Mouse (Mus musculus) B cell, adult 2 months (primary cell): Measurements from ENCODE around the gene Ssc5d.

Source experiments
- DNase-seq, 2 experiments: peaks; one replicate each; pipeline ENCODE4 v3.0.0; 2022

Gene Ssc5d

DNA sequence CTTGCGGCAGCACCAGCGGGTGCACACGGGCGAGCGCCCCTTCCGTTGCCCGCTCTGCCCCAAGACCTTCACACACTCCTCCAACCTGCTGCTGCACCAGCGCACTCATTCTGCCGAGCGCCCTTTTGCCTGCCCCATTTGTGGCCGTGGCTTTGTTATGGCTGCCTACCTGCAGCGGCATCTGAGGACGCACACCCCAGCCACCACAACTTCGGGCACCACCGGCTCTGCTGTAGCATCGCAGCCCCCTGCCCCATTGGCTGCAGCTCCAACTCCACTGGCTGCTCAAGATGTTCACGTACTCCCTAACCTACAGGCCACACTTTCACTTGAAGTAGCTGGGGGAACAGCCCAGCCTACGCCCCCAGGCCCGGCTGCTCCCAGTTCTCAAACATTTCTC is 5.1 kb upstream of the Ssc5d start:
- no peak for DNase-seq

DNA sequence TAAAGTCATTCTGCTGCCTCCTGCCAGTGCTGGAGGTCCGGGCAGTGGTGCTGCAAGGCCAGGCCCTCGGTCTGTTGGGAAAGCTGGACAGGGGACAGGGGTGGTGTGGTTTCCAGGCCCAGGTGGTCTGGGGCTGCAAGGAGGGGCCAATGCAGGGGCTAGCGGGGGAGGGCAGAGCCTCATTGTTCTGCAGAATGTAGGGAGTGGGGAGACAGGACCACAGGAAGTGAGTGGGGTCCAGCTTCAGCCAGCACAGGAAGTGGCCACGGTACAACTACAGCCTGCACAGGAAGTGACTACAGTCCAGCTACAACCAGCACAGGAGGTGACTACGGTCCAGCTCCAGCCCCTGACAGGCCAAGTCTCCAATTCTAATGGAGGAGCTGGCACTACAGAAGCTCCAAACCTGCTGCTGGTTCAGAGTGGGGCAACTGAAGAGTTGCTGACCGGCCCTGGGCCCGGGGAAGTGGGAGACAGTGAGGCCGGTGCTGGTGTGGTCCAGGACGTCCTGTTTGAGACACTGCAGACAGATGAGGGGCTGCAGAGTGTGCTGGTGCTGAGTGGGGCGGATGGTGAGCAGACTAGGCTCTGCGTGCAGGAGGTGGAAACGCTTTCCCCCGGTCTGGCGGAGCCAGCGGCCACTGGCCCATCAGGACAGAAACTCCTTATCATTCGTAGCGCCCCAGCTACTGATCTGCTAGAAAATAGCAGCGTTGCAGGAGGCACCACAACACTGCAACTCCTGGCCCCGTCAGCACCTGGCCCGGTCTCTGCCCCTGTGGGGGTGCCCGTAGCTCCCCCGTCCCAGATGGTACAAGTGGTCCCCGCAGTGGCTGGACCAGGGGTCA is 4.4 kb upstream of the Ssc5d start:
- DNase-seq: no peak

DNA sequence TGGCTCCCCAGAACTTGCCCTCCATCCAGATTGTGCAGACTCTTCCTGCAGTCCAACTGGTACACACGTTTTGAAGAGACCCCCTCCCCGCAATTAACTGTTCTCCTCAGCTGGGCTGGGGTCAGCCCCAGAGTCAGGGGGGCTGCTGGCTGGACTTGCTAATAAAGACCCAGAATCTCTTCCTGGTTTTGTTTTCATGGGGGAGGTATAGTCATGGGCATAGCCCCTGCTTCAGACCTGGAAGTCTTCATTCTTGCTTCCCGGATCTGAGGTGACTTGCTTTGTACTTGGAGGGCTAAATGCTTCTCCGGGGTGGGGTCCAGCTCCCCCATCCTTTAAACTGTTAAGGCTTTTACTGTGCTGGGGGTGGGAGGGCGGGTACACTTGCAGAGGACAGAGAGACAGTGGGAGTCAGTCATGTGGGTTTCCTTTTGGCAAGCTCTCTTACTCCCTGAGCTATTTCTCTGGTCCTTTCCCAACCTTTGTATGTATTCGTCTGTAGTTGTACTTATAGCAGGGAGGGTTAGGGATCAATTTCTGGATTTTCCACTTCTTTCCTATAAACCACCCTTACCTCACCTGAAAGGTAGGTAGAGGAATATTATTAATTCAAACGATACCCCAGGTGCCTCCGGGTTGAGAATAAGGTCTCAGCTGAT is 3.6 kb upstream of the Ssc5d start, which contains the start of gene Nat14:
Gene Nat14 (plus strand): TSS at position 205 of the 659 bp plus-strand sequence.
- no peak for DNase-seq

GRCm38 (mm10) chr7:4922508-4922907 is 3.1 kb upstream of the Ssc5d start:
- DNase-seq: peak; percentile 64 to 67

GRCm38 (mm10) chr7:4922931-4923565 is 2.5 kb upstream of the Ssc5d start:
- DNase-seq: peak; percentile 33 to 34

DNA sequence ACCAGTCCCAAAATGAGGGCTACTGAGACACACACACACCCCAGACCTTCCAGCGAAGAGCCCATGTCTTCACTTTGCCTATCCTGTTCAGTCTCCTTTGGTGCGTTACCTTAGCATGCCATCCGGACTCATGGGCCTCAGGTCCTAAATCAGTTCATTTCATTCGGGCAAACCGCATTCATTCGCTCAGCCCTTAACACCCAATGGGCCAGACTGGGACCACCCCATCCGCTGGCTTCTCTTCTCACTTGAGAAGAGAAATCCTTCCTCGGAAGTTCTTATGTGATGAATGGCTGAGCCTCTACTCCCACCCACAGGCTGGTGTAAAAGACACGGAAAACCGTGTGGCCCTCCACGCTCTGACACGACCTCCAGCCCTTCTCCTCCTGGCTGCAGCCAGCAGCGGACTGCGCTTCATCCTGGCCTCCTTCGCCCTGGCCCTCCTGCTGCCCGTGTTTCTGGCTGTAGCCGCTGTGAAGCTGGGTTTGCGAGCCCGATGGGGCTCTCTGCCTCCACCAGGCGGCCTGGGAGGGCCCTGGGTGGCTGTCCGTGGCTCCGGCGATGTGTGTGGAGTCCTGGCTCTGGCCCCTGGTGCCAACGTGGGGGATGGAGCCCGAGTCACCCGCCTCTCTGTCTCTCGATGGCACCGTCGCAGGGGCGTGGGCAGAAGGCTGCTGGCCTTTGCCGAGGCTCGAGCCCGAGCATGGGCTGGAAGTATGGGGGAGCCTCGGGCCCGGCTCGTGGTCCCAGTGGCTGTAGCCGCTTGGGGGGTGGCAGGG is 1.8 kb upstream of the Ssc5d start:
- DNase-seq: peak; percentile 51 to 60

- DNase-seq: no peak
Measured at GRCm38 (mm10) chr7:4924483-4924882, 1.1 kb upstream of the Ssc5d start.

- DNase-seq: no peak
Measured at GRCm38 (mm10) chr7:4924891-4925301, 689 bp upstream of the Ssc5d start.

DNA sequence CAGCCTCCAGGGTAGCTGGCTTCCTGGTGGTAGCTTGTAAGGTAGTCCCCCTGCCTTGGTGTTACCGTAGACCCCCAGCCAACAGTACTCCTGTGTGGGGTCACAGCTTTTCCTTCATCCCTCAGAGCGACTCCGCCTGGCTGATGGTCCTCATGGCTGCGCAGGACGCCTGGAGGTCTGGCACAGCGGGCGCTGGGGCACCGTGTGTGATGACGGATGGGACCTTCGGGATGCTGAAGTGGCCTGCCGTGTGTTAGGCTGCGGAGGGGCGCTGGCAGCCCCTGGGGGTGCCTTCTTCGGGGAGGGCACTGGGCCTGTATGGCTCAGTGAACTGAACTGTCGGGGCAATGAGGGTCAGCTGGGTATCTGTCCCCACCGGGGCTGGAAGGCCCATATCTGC is 1.3 kb downstream of the Ssc5d start:
- DNase-seq: no peak

- DNase-seq: no peak
Measured at GRCm38 (mm10) chr7:4927711-4928110, 2.1 kb downstream of the Ssc5d start.

DNA sequence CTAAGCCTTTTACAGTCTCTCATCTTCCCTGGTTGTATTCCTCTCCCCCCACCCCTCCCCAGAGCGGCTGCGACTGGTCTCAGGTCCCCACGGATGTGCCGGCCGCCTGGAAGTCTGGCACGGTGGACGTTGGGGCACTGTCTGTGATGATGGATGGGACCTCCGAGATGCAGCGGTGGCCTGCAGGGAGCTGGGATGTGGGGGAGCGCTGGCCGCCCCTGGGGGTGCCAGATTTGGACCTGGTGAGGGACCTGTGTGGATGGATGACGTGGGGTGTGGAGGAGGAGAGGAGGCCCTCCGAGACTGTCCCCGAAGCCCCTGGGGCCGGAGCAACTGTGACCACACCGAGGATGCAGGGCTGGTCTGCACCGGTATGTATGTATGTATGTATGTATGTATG is 2.7 kb downstream of the Ssc5d start:
- no peak for DNase-seq

GRCm38 (mm10) chr7:4933103-4933502 is 7.5 kb downstream of the Ssc5d start:
- DNase-seq: no peak

- DNase-seq: no peak
Measured at GRCm38 (mm10) chr7:4934160-4934914, 8.8 kb downstream of the Ssc5d start.

- no peak for DNase-seq
Measured at GRCm38 (mm10) chr7:4936832-4937231, 11.2 kb downstream of the Ssc5d start.

- no peak for DNase-seq
Measured at GRCm38 (mm10) chr7:4937392-4937791, 11.8 kb downstream of the Ssc5d start.

DNA sequence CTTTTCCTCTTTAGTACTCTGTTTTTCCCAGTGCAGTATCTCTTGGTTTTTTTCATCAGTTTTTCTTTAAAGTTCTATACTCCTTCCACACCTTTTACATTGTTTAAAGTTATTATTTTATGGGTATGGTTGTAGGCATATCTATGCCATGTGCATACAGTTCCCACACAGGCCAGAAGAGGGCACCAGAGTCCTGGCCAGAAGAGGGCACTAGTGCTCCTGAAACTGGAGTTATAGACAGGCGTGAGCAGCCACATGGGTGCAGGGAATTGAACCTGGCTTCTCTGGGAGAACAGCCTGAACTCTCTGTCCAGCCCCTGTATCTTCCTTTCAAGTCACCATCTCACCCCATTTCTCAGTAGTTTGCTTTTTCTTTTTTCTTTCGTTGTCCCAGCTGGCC is 12.9 kb downstream of the Ssc5d start:
- peak; percentile 87 to 88 for DNase-seq

DNA sequence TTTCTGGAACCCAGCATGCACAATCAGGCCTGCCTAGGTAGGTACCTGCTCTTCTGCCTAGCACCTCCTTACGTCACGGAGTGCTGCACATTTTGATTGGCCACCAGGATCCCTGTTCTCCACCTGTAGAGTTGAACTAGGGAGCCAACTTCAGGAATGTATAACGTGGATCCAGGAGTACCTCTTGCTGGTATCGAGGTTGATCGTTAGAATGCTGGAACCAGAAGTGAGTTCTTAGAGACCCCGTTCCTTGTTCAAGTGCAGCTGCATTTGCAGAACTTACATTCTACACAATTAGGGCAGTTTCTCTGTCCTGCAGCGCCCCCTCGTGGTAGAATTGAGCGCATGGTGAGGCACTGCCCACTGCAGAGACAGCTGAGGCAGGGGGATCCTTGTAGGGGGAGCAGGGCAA is 14.5 kb downstream of the Ssc5d start:
- peak; percentile 95 for DNase-seq

DNA sequence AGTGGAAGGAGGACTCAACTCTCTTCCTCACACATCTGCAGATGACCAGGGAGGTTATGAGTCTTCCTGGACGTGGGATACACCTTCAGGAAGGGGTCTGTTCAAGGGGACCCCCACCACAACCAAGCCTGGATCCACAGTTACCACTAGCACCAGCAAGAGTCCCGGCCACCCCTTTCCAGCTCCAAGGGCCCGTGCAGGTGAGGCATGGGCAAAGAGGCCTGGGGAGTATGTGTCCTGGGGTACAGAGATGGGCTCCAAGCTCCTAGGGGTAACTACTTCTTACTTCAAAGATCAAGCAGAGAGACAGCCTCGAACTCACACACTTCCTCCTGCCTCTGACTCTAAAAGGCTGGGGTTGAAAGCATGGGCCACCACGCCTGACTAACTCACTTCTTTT is 17.1 kb downstream of the Ssc5d start:
- DNase-seq: no peak

DNA sequence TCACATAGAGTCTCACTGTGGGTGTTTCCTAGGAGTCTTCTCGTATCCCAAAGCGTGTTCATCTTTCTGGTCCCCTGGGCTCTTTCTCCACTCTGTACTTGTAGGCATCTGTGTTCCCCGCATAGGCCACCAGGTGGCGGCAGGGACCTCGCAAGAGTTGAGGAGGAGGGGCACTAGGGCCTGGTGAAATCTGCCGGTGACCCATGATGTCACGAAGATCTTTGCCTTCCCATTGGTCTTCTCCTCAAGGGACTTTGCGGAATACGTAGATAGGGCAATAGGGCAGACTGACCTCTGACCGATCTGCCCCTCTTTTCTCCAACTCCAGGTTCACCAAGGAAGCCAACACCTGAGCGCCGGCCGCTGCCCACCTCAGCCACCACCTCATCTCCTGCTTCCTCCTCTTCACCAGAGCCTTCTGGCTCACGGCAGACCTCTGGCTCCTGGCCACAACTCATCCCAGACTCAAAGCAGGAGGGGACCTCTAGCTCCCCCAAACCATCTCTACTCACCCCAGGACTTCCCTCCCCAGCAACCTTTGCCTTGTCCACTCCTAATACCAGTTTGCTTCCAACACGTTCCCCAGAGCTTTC is 17.7 kb downstream of the Ssc5d start:
- peak; percentile 97 to 98 for DNase-seq

- DNase-seq: no peak
Measured at GRCm38 (mm10) chr7:4947855-4948254, 22.3 kb downstream of the Ssc5d start.

DNA sequence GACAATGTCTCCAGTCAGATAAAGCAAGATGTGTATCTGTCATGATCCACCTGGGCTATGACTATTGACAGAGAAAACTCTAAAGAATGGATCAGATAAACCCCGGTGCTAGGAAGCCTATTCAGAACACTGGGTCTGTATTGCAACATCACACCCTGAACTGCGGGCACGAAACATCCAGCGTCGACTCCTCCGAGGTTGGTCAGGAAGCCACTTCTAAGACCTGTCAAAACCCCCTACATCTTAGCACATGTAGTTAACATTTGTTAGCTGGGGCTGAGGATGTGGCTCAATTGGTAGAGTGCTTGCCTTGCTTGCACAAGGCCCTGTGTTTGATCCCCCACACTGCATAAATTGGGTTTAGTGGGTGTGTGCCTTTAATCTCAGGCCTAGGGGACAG is 22.8 kb downstream of the Ssc5d start:
- no peak for DNase-seq
